Mouse (Mus musculus): Measurements from ENCODE around the gene Tacc3. TPM values are rescaled to one million over a fixed set of nuclear protein-coding genes. Genes with fewer than 3 reads are reported as not detected.

Gene Tacc3
- polyA plus RNA-seq, 1 experiment from 2014 or later: 316 TPM

DNA sequence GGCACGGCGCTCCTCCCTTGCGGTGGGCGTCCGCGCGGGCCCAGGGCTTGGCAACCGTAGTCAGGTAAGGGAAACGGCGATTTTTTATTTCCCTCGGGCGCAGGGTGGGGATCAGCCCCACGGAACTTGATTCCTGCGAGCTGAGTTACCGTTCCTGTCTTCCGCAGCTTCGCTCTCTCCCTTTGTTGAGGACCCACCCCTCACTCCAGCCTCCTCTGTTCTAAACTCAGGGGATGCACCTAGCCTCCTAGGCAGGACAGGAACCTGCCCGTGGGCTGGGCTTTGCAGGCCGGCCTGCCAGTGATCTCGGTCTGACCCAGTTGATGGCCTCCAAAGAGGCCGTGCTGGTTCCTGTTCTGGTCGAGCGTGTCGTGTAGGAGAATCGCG is 729 bp downstream of the Tacc3 start:
- no peaks in the 10 kb centered on the region for H3K27me3 ChIP-seq (ENCODE audit: control insufficient read depth, insufficient read depth, low read length)
- peaks cover 11% of the 10 kb centered on the region for H3K36me3 ChIP-seq (ENCODE audit: control insufficient read depth, insufficient read depth, low read length)
- H3K4me2 ChIP-seq (ENCODE audit: low read depth, severe bottlenecking): peak overlapping the region; percentile 95
- peak overlapping the region; percentile 92 for H3K4me3 ChIP-seq (ENCODE audit: low read depth, low read length)
- ATAC-seq (ENCODE audit: insufficient number of reproducible peaks, low FRiP score, low TSS enrichment, low read depth) (no peak; the same call in 1 of the 2 replicates), DNase-seq (ENCODE audit: low spot score) (no peak)
- H3K9ac ChIP-seq (ENCODE audit: low read length): peak overlapping the region; percentile 87
- peaks cover 9% of the 10 kb centered on the region for H3K4me1 ChIP-seq (ENCODE audit: control insufficient read depth, insufficient read depth, low read length)
- under 1% methylated on average over 26 of the region's 26 CpGs for whole genome bisulfite sequencing
- H3K27ac ChIP-seq (replicated peaks; ENCODE audit: low read depth, low read length): peak overlapping the region; percentile 86; the same call in 1 of the 2 replicates
- H3K9me3 ChIP-seq (ENCODE audit: control insufficient read depth, low read length): no peaks in the 10 kb centered on the region

DNA sequence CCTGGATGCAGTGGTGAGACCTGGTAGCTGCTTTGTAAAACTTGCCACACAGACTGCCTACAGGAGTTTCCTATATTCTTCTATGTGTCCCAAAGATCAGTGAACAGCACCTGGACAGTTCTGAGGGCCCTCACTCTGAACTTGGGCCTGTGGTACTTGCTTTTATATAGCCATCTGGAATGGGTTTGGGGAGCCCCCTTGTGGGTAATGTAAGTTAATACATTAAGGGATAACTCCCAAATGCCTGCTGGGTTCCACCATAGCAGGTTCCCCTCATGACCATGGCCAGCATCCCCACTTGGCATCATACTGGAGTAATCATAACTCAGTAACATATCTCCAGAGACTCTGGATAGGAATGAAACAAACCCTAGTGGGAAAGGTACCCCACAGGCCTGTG is 10.3 kb downstream of the Tacc3 start:
- Histone ChIP-seq H3K9me3 (ENCODE audit: control insufficient read depth, low read length) (no peaks in the 10 kb centered on the region), H3K4me3 (ENCODE audit: low read depth, low read length) (no peak overlapping the region), H3K27ac (replicated peaks; ENCODE audit: low read depth, low read length) (no peak overlapping the region), H3K4me2 (ENCODE audit: low read depth, severe bottlenecking) (no peak overlapping the region), H3K9ac (ENCODE audit: low read length) (no peak overlapping the region), H3K27me3 (ENCODE audit: control insufficient read depth, insufficient read depth, low read length) (no peaks in the 10 kb centered on the region), H3K4me1 (ENCODE audit: control insufficient read depth, insufficient read depth, low read length) (no peaks in the 10 kb centered on the region), H3K36me3 (ENCODE audit: control insufficient read depth, insufficient read depth, low read length) (peaks cover 28% of the 10 kb centered on the region)
- peak; percentile 37 for DNase-seq (ENCODE audit: low spot score)
- ATAC-seq (ENCODE audit: insufficient number of reproducible peaks, low FRiP score, low TSS enrichment, low read depth): no peak

- no peak overlapping the region for H3K27ac ChIP-seq (replicated peaks; ENCODE audit: low read depth, low read length)
- no peak overlapping the region for H3K4me3 ChIP-seq (ENCODE audit: low read depth, low read length)
- peaks cover 26% of the 10 kb centered on the region for H3K36me3 ChIP-seq (ENCODE audit: control insufficient read depth, insufficient read depth, low read length)
- no peak for ATAC-seq (ENCODE audit: insufficient number of reproducible peaks, low FRiP score, low TSS enrichment, low read depth)
- no peak overlapping the region for H3K4me2 ChIP-seq (ENCODE audit: low read depth, severe bottlenecking)
- no peak overlapping the region for H3K9ac ChIP-seq (ENCODE audit: low read length)
- H3K4me1 ChIP-seq (ENCODE audit: control insufficient read depth, insufficient read depth, low read length): peaks cover 2% of the 10 kb centered on the region; the same call in 1 of the 2 replicates
- DNase-seq (ENCODE audit: low spot score): no peak
- 80% methylated on average over 5 of the region's 5 CpGs for WGBS
- no peaks in the 10 kb centered on the region for H3K9me3 ChIP-seq (ENCODE audit: control insufficient read depth, low read length)
- H3K27me3 ChIP-seq (ENCODE audit: control insufficient read depth, insufficient read depth, low read length): no peaks in the 10 kb centered on the region
Measured at GRCm38 (mm10) chr5:33671659-33672058, 13.7 kb downstream of the Tacc3 start.

GRCm38 (mm10) chr5:33674439-33674838 is 16.5 kb downstream of the Tacc3 start:
- Histone ChIP-seq H3K27ac (replicated peaks; ENCODE audit: low read depth, low read length) (peak overlapping the region; percentile 30; the same call in 1 of the 2 replicates), H3K4me1 (ENCODE audit: control insufficient read depth, insufficient read depth, low read length) (peaks cover 2% of the 10 kb centered on the region; the same call in 1 of the 2 replicates), H3K9ac (ENCODE audit: low read length) (0 out of 2 replicates have a peak overlapping the region, but pooled peaks have one; percentile 22), H3K4me2 (ENCODE audit: low read depth, severe bottlenecking) (no peak overlapping the region), H3K27me3 (ENCODE audit: control insufficient read depth, insufficient read depth, low read length) (no peaks in the 10 kb centered on the region), H3K4me3 (ENCODE audit: low read depth, low read length) (no peak overlapping the region), H3K9me3 (ENCODE audit: control insufficient read depth, low read length) (no peaks in the 10 kb centered on the region), H3K36me3 (ENCODE audit: control insufficient read depth, insufficient read depth, low read length) (peaks cover 9% of the 10 kb centered on the region)
- DNase-seq (ENCODE audit: low spot score): no peak
- no peak for ATAC-seq (ENCODE audit: insufficient number of reproducible peaks, low FRiP score, low TSS enrichment, low read depth)
- 85% methylated on average over 3 of the region's 3 CpGs for WGBS

- DNase-seq (ENCODE audit: low spot score): peak; percentile 81
- WGBS: 0% methylated on average over 1 of the region's 1 CpGs
- no peaks in the 10 kb centered on the region for H3K9me3 ChIP-seq (ENCODE audit: control insufficient read depth, low read length)
- no peaks in the 10 kb centered on the region; the same call in 1 of the 2 replicates for H3K36me3 ChIP-seq (ENCODE audit: control insufficient read depth, insufficient read depth, low read length)
- ATAC-seq (ENCODE audit: insufficient number of reproducible peaks, low FRiP score, low TSS enrichment, low read depth): no peak
- no peak overlapping the region for H3K27ac ChIP-seq (replicated peaks; ENCODE audit: low read depth, low read length)
- no peak overlapping the region for H3K9ac ChIP-seq (ENCODE audit: low read length)
- H3K27me3 ChIP-seq (ENCODE audit: control insufficient read depth, insufficient read depth, low read length): no peaks in the 10 kb centered on the region
- H3K4me3 ChIP-seq (ENCODE audit: low read depth, low read length): no peak overlapping the region
- no peak overlapping the region for H3K4me2 ChIP-seq (ENCODE audit: low read depth, severe bottlenecking)
- peaks cover 2% of the 10 kb centered on the region; the same call in 1 of the 2 replicates for H3K4me1 ChIP-seq (ENCODE audit: control insufficient read depth, insufficient read depth, low read length)
Measured at GRCm38 (mm10) chr5:33675964-33676363, 18.0 kb downstream of the Tacc3 start.

DNA sequence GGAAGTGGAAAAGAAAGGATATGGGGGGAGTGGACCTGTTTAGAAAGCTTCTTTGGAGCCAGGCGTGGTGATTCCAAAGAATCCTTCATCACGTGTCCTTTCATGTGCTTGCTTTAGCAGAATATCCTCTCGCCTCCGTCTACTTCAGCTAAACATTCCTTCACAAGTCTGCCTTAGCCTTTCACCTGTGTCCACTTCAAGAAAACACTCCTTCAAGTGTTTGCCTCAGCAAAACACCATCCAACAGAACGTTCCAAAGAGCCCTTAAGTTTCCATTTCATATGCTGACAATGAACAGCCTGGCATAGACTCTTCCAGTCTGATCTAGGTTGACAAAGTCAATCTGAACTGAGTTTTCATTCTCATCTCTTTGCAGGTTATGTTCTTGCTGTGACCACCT is 20.3 kb downstream of the Tacc3 start:
- no peaks in the 10 kb centered on the region for H3K27me3 ChIP-seq (ENCODE audit: control insufficient read depth, insufficient read depth, low read length)
- no peaks in the 10 kb centered on the region for H3K36me3 ChIP-seq (ENCODE audit: control insufficient read depth, insufficient read depth, low read length)
- H3K4me2 ChIP-seq (ENCODE audit: low read depth, severe bottlenecking): no peak overlapping the region
- 84% methylated on average over 5 of the region's 5 CpGs for WGBS
- no peak for ATAC-seq (ENCODE audit: insufficient number of reproducible peaks, low FRiP score, low TSS enrichment, low read depth)
- no peak overlapping the region for H3K27ac ChIP-seq (replicated peaks; ENCODE audit: low read depth, low read length)
- H3K9ac ChIP-seq (ENCODE audit: low read length): no peak overlapping the region
- peaks cover 2% of the 10 kb centered on the region; the same call in 1 of the 2 replicates for H3K4me1 ChIP-seq (ENCODE audit: control insufficient read depth, insufficient read depth, low read length)
- no peaks in the 10 kb centered on the region for H3K9me3 ChIP-seq (ENCODE audit: control insufficient read depth, low read length)
- no peak for DNase-seq (ENCODE audit: low spot score)
- no peak overlapping the region for H3K4me3 ChIP-seq (ENCODE audit: low read depth, low read length)

GRCm38 (mm10) chr5:33681044-33681443 is 23.1 kb downstream of the Tacc3 start:
- WGBS: 56% methylated on average over 3 of the region's 3 CpGs
- Histone ChIP-seq H3K9me3 (ENCODE audit: control insufficient read depth, low read length) (no peaks in the 10 kb centered on the region), H3K4me3 (ENCODE audit: low read depth, low read length) (no peak overlapping the region), H3K4me2 (ENCODE audit: low read depth, severe bottlenecking) (no peak overlapping the region), H3K27ac (replicated peaks; ENCODE audit: low read depth, low read length) (no peak overlapping the region), H3K4me1 (ENCODE audit: control insufficient read depth, insufficient read depth, low read length) (no peaks in the 10 kb centered on the region), H3K27me3 (ENCODE audit: control insufficient read depth, insufficient read depth, low read length) (no peaks in the 10 kb centered on the region), H3K36me3 (ENCODE audit: control insufficient read depth, insufficient read depth, low read length) (no peaks in the 10 kb centered on the region), H3K9ac (ENCODE audit: low read length) (no peak overlapping the region)
- DNase-seq (ENCODE audit: low spot score) (no peak), ATAC-seq (ENCODE audit: insufficient number of reproducible peaks, low FRiP score, low TSS enrichment, low read depth) (no peak)

DNA sequence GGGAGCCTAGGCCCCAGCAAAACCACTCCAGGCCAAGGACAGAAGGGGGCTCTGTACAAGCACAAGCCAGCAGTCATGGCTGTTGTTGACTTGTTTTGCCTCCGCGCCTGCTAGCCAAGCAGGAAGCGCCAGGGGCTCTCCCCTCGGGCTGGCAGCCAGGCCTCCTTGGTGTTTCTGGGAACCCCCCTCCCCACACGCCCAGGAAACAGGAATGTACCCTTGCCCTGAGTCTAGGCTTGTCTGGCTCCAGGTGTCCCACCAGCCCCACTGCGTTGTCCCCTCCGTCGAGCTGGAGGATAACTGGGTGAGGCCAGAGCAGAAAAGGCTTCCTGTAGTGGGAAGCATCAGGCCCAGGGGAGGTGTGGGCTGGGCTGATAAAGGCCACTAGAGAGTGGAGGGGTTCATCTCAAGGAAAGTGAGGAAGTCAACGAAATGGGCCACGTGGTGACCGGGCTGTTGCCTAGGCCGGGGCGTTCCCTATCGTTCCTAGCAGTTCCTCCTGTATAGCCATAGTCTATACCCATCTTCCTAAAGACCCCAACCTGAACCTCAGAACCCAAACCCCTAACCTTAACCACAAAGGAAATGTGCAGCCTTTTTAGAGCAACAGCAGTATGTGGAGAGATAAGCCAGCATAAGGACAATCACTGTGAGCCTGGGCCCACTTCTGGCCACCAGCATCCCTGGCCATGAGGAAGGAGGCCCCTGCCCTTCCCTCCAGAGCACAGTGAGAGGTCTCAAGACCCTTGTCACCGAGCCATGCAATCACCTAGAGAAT is 23.9 kb downstream of the Tacc3 start:
- Histone ChIP-seq H3K9ac (ENCODE audit: low read length) (no peak overlapping the region), H3K4me2 (ENCODE audit: low read depth, severe bottlenecking) (no peak overlapping the region), H3K4me3 (ENCODE audit: low read depth, low read length) (no peak overlapping the region), H3K27ac (replicated peaks; ENCODE audit: low read depth, low read length) (no peak overlapping the region), H3K9me3 (ENCODE audit: control insufficient read depth, low read length) (no peaks in the 10 kb centered on the region), H3K27me3 (ENCODE audit: control insufficient read depth, insufficient read depth, low read length) (no peaks in the 10 kb centered on the region), H3K4me1 (ENCODE audit: control insufficient read depth, insufficient read depth, low read length) (no peaks in the 10 kb centered on the region), H3K36me3 (ENCODE audit: control insufficient read depth, insufficient read depth, low read length) (no peaks in the 10 kb centered on the region)
- no peak for DNase-seq (ENCODE audit: low spot score)
- WGBS: 85% methylated on average over 15 of the region's 15 CpGs
- no peak for ATAC-seq (ENCODE audit: insufficient number of reproducible peaks, low FRiP score, low TSS enrichment, low read depth)

Data from limb, embryonic 11.5 days (tissue).